Mouse (Mus musculus) stomach, embryonic 15.5 days (tissue): ENCODE data around the gene Dnaja3. TPM values are rescaled to one million over a fixed set of nuclear protein-coding genes. Genes with fewer than 3 reads are reported as not detected.

Experiments used
- ATAC-seq: fragments of 200-750 bp; cut with Nextera tagmentation; 2 replicates; pipeline ENCODE4 v1.8.0; 2017; ENCODE audit warnings: low read depth, moderate number of reproducible peaks, moderate TSS enrichment; ENCODE audit not compliant: insufficient read depth, low FRiP score
- H3K27ac ChIP-seq: fragments of 300-500 bp; sonication (generic); 2 replicates; pipeline ENCODE4 v1.5.1; 2015; ENCODE audit warnings: mild to moderate bottlenecking, inconsistent platforms
- H3K27me3 ChIP-seq: fragments of 300-500 bp; sonication (generic); replicated peaks from 2 replicates; pipeline ENCODE4 v1.6.1; 2015; ENCODE audit warnings: inconsistent platforms
- H3K36me3 ChIP-seq: fragments of 300-500 bp; sonication (generic); 2 replicates; pipeline ENCODE4 v1.6.1; 2015; ENCODE audit warnings: inconsistent platforms
- H3K4me1 ChIP-seq: fragments of 300-500 bp; sonication (generic); 2 replicates; pipeline ENCODE4 v1.6.1; 2015; ENCODE audit warnings: inconsistent platforms
- H3K4me2 ChIP-seq: fragments of 300-500 bp; sonication (generic); 2 replicates; pipeline ENCODE4 v1.6.1; 2015; ENCODE audit warnings: mild to moderate bottlenecking, inconsistent platforms
- H3K4me3 ChIP-seq: fragments of 300-500 bp; sonication (generic); replicated peaks from 2 replicates; pipeline ENCODE4 v1.5.1; 2015; ENCODE audit warnings: inconsistent platforms
- H3K9ac ChIP-seq: fragments of 300-500 bp; sonication (generic); 2 replicates; pipeline ENCODE4 v1.6.1; 2015; ENCODE audit warnings: inconsistent platforms
- H3K9me3 ChIP-seq: fragments of 300-500 bp; sonication (generic); 2 replicates; pipeline ENCODE4 v1.6.1; 2016; ENCODE audit warnings: inconsistent platforms
- WGBS: fragments of 180-500 bp; shearing (Covaris S2); methylation state at CpG from one replicate; pipeline ENCODE4 v1.1.7; 2015; 5-methylcytosine and 5-hydroxymethylcytosine counted together
- polyA plus RNA-seq: library from polyadenylated mRNA; unstranded; fragments of >200 nt; fragmentation: Nextera tagmentation; extraction: Ambion mirVana; gene quantifications from 2 replicates; pipeline ENCODE4 v1.2.1, GENCODE M21; 2015

The Dnaja3 gene
- polyA plus RNA-seq, 1 experiment from 2014 or later: 68.4 TPM

GRCm38 (mm10) chr16:4655764-4656570 lies 16.2 kb downstream of the Dnaja3 start:
- no peak for ATAC-seq

GRCm38 (mm10) chr16:4656571-4657081 lies 16.8 kb downstream of the Dnaja3 start:
- no peak for ATAC-seq
- no peaks in the 10 kb centered on the region for H3K9me3 ChIP-seq
- H3K4me1 ChIP-seq: peaks cover 32% of the 10 kb centered on the region
- H3K9ac ChIP-seq: no peak overlapping the region
- H3K4me2 ChIP-seq: no peak overlapping the region
- WGBS: 68% methylated on average over 9 of the region's 9 CpGs
- H3K36me3 ChIP-seq: peaks cover 20% of the 10 kb centered on the region
- no peaks in the 10 kb centered on the region for H3K27me3 ChIP-seq
- H3K4me3 ChIP-seq: no peak overlapping the region
- H3K27ac ChIP-seq: peak overlapping the region; percentile 55

More at GRCm38 (mm10) chr16:4655764-4656570, 16.2 kb downstream of the Dnaja3 start:
- peaks cover 36% of the 10 kb centered on the region for H3K4me1 ChIP-seq
- peaks cover 16% of the 10 kb centered on the region; the same call in 1 of the 2 replicates for H3K36me3 ChIP-seq
- no peaks in the 10 kb centered on the region for H3K9me3 ChIP-seq
- H3K4me2 ChIP-seq: no peak overlapping the region
- WGBS: 28% methylated on average over 11 of the region's 11 CpGs
- H3K27ac ChIP-seq: peak overlapping the region; percentile 61
- H3K4me3 ChIP-seq: no peak overlapping the region
- no peak overlapping the region for H3K9ac ChIP-seq
- no peaks in the 10 kb centered on the region for H3K27me3 ChIP-seq

GRCm38 (mm10) chr16:4658781-4659245 lies 19.0 kb downstream of the Dnaja3 start:
- H3K4me1 ChIP-seq: peaks cover 27% of the 10 kb centered on the region
- WGBS: 38% methylated on average over 10 of the region's 11 CpGs
- H3K27me3 ChIP-seq: no peaks in the 10 kb centered on the region
- H3K27ac ChIP-seq: peak overlapping the region; percentile 68
- 0 out of 2 replicates have a peak overlapping the region, but pooled peaks have one; percentile 23 for H3K4me2 ChIP-seq
- peaks cover 4% of the 10 kb centered on the region; the same call in 1 of the 2 replicates for H3K36me3 ChIP-seq
- no peak overlapping the region for H3K4me3 ChIP-seq
- H3K9me3 ChIP-seq: no peaks in the 10 kb centered on the region
- ATAC-seq: peak; percentile 53
- H3K9ac ChIP-seq: no peak overlapping the region

GRCm38 (mm10) chr16:4659326-4659725 lies 19.5 kb downstream of the Dnaja3 start:
- Histone ChIP-seq H3K9ac (no peak overlapping the region), H3K27me3 (no peaks in the 10 kb centered on the region), H3K27ac (peak overlapping the region; percentile 68), H3K4me3 (no peak overlapping the region), H3K4me2 (0 out of 2 replicates have a peak overlapping the region, but pooled peaks have one; percentile 23), H3K36me3 (peaks cover 4% of the 10 kb centered on the region; the same call in 1 of the 2 replicates), H3K4me1 (peaks cover 27% of the 10 kb centered on the region), H3K9me3 (no peaks in the 10 kb centered on the region)
- WGBS: 46% methylated on average over 2 of the region's 2 CpGs
- no peak for ATAC-seq

GRCm38 (mm10) chr16:4661605-4662004 lies 21.8 kb downstream of the Dnaja3 start:
- Histone ChIP-seq H3K27me3 (no peaks in the 10 kb centered on the region), H3K9me3 (no peaks in the 10 kb centered on the region), H3K4me2 (no peak overlapping the region), H3K4me1 (peaks cover 9% of the 10 kb centered on the region), H3K36me3 (peaks cover 4% of the 10 kb centered on the region; the same call in 1 of the 2 replicates), H3K27ac (no peak overlapping the region), H3K4me3 (no peak overlapping the region), H3K9ac (no peak overlapping the region)
- 56% methylated on average over 2 of the region's 2 CpGs for WGBS
- ATAC-seq: no peak

- ATAC-seq: no peak
- Histone ChIP-seq H3K27me3 (no peaks in the 10 kb centered on the region), H3K36me3 (peaks cover 9% of the 10 kb centered on the region; the same call in 1 of the 2 replicates), H3K27ac (no peak overlapping the region), H3K9ac (no peak overlapping the region), H3K4me3 (no peak overlapping the region), H3K4me1 (peaks cover 6% of the 10 kb centered on the region), H3K9me3 (no peaks in the 10 kb centered on the region), H3K4me2 (no peak overlapping the region)
- 81% methylated on average over 2 of the region's 2 CpGs for WGBS
These were observed 24.0 kb downstream of the Dnaja3 start for GRCm38 (mm10) chr16:4663806-4664205.

GRCm38 (mm10) chr16:4665726-4666125 lies 25.9 kb downstream of the Dnaja3 start:
- Histone ChIP-seq H3K27me3 (no peaks in the 10 kb centered on the region), H3K9me3 (no peaks in the 10 kb centered on the region), H3K4me3 (no peak overlapping the region), H3K4me1 (no peaks in the 10 kb centered on the region), H3K36me3 (peaks cover 9% of the 10 kb centered on the region), H3K27ac (no peak overlapping the region), H3K9ac (no peak overlapping the region), H3K4me2 (no peak overlapping the region)
- no peak for ATAC-seq
- WGBS: 96% methylated on average over 2 of the region's 2 CpGs

GRCm38 (mm10) chr16:4667190-4667808 lies 27.5 kb downstream of the Dnaja3 start:
- Histone ChIP-seq H3K4me3 (no peak overlapping the region), H3K9me3 (no peaks in the 10 kb centered on the region), H3K4me1 (no peaks in the 10 kb centered on the region), H3K27ac (no peak overlapping the region), H3K9ac (no peak overlapping the region), H3K27me3 (no peaks in the 10 kb centered on the region), H3K4me2 (no peak overlapping the region), H3K36me3 (peaks cover 5% of the 10 kb centered on the region; the same call in 1 of the 2 replicates)
- WGBS: 27% methylated on average over 3 of the region's 3 CpGs
- peak; percentile 79 for ATAC-seq

GRCm38 (mm10) chr16:4670317-4670716 lies 30.5 kb downstream of the Dnaja3 start:
- Histone ChIP-seq H3K4me1 (no peaks in the 10 kb centered on the region), H3K4me2 (no peak overlapping the region), H3K9me3 (no peaks in the 10 kb centered on the region), H3K27me3 (no peaks in the 10 kb centered on the region), H3K36me3 (peaks cover 8% of the 10 kb centered on the region; the same call in 1 of the 2 replicates), H3K4me3 (no peak overlapping the region), H3K9ac (no peak overlapping the region), H3K27ac (no peak overlapping the region)
- no peak for ATAC-seq
- WGBS: 81% methylated on average over 5 of the region's 5 CpGs

GRCm38 (mm10) chr16:4674091-4674490 lies 34.3 kb downstream of the Dnaja3 start:
- H3K9me3 ChIP-seq: no peaks in the 10 kb centered on the region
- ATAC-seq: no peak
- WGBS: 80% methylated on average over 4 of the region's 4 CpGs
- H3K4me3 ChIP-seq: no peak overlapping the region
- peaks cover 8% of the 10 kb centered on the region; the same call in 1 of the 2 replicates for H3K36me3 ChIP-seq
- no peak overlapping the region for H3K9ac ChIP-seq
- H3K4me2 ChIP-seq: no peak overlapping the region
- H3K4me1 ChIP-seq: peaks cover 6% of the 10 kb centered on the region
- no peaks in the 10 kb centered on the region for H3K27me3 ChIP-seq
- no peak overlapping the region for H3K27ac ChIP-seq

GRCm38 (mm10) chr16:4676836-4677235 lies 37.0 kb downstream of the Dnaja3 start:
- Histone ChIP-seq H3K4me3 (no peak overlapping the region), H3K36me3 (peaks cover 8% of the 10 kb centered on the region; the same call in 1 of the 2 replicates), H3K4me2 (no peak overlapping the region), H3K4me1 (peaks cover 7% of the 10 kb centered on the region), H3K9me3 (no peaks in the 10 kb centered on the region), H3K27me3 (no peaks in the 10 kb centered on the region), H3K27ac (no peak overlapping the region), H3K9ac (no peak overlapping the region)
- 95% methylated on average over 5 of the region's 5 CpGs for WGBS
- ATAC-seq: no peak
